Mouse (Mus musculus) olfactory bulb, adult 2 months (tissue): Measurements from ENCODE around the gene Cfap73.

Source experiments
- CTCF ChIP-seq: fragments of 200-500 bp; IDR thresholded peaks from 2 replicates; pipeline ENCODE4 v1.5.1; 2012; ENCODE audit warnings: low read depth, mild to moderate bottlenecking, low read length, moderate library complexity; ENCODE audit not compliant: insufficient read depth
- POLR2A ChIP-seq: fragments of 200-500 bp; IDR thresholded peaks from 2 replicates; pipeline ENCODE4 v1.6.1; 2012; ENCODE audit warnings: mild to moderate bottlenecking, low read depth, low read length, moderate library complexity; ENCODE audit not compliant: insufficient read depth

- TF ChIP-seq POLR2A (no peak), CTCF (no peak)
Observed at GRCm38 (mm10) chr5:120578504-120579081, 55.4 kb downstream of the Cfap73 start.
